Mouse (Mus musculus) macrophage (primary cell): ENCODE measurements at regions not wholly inside any gene's neighbourhood (a gene's known extent, or its start where the extent isn't known, plus 50 kb on each side); places are given as distances from the start of the nearest gene placed in this dataset.

Experiments
- H3K27ac ChIP-seq: fragments of 350-480 bp; formaldehyde crosslinking; 2 replicates; pipeline ENCODE4 v1.9.0; 2021
- H3K36me3 ChIP-seq: fragments of 350-480 bp; formaldehyde crosslinking; 2 replicates; pipeline ENCODE4 v1.9.0; 2021; ENCODE audit errors: inconsistent target
- H3K4me3 ChIP-seq: fragments of 350-480 bp; formaldehyde crosslinking; 2 replicates; pipeline ENCODE4 v1.9.0; 2021; ENCODE audit errors: inconsistent target
- H3K79me2 ChIP-seq: fragments of 350-480 bp; formaldehyde crosslinking; 2 replicates; pipeline ENCODE4 v1.9.0; 2021; ENCODE audit errors: inconsistent target
- WGBS: methylation state at CpG from one replicate; pipeline ENCODE4 v1.1.7; 2026; ENCODE audit warnings: inconsistent platforms; ENCODE audit not compliant: missing documents; 5-methylcytosine and 5-hydroxymethylcytosine counted together

GRCm38 (mm10) chr12:35686231-35686630, 151.4 kb upstream of the Ahr start:
- Histone ChIP-seq H3K36me3 (no peaks in the 10 kb centered on the region), H3K27ac (no peak overlapping the region), H3K4me3 (no peak overlapping the region), H3K79me2 (no peaks in the 10 kb centered on the region)
- 66% methylated on average over 2 of the region's 2 CpGs for WGBS

- H3K79me2 ChIP-seq: no peaks in the 10 kb centered on the region
- H3K27ac ChIP-seq: no peak overlapping the region
- H3K4me3 ChIP-seq: no peak overlapping the region
- WGBS: 44% methylated on average over 3 of the region's 3 CpGs
- H3K36me3 ChIP-seq: no peaks in the 10 kb centered on the region
Observed at GRCm38 (mm10) chr12:35685189-35685588, 150.4 kb upstream of the Ahr start.

DNA sequence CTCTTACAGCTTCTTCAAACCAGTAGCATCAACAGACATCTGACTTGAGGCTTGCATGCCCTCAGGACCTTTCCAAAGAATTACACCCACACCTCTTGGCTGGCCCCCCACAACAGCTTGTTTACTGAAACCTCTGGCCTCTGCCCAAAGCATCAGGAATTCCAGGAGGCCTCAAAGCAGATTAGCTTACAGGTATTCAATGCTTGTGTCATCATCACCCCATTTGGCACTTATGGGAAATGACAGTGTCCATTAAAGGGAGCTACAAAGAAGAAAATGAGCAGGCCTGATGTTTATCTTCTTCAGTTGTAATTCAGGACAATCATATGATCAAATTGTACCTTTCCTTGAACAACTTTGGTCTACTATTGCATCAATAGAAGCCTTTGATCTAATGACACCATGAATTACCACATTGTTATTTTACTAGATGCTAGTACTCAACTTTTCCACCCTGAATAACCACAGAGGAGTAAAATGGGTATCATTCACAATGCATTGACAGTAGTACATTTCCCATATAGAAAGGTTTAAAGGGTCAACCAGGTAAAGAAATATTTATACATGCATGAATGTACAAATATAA, 147.1 kb upstream of the Ahr start:
- Histone ChIP-seq H3K36me3 (no peaks in the 10 kb centered on the region), H3K79me2 (no peaks in the 10 kb centered on the region), H3K4me3 (no peak overlapping the region), H3K27ac (no peak overlapping the region)

- no peak overlapping the region for H3K4me3 ChIP-seq
- no peaks in the 10 kb centered on the region for H3K79me2 ChIP-seq
- H3K27ac ChIP-seq: no peak overlapping the region
- no peaks in the 10 kb centered on the region for H3K36me3 ChIP-seq
- WGBS: 85% methylated on average over 4 of the region's 4 CpGs
Observed at GRCm38 (mm10) chr12:35679903-35680302, 145.1 kb upstream of the Ahr start.

- H3K36me3 ChIP-seq: no peaks in the 10 kb centered on the region
- no peaks in the 10 kb centered on the region for H3K79me2 ChIP-seq
- 58% methylated on average over 2 of the region's 2 CpGs for WGBS
- H3K4me3 ChIP-seq: no peak overlapping the region
- no peak overlapping the region for H3K27ac ChIP-seq
Observed at GRCm38 (mm10) chr12:35679025-35679424, 144.2 kb upstream of the Ahr start.

- Histone ChIP-seq H3K79me2 (no peaks in the 10 kb centered on the region), H3K4me3 (no peak overlapping the region), H3K27ac (no peak overlapping the region), H3K36me3 (no peaks in the 10 kb centered on the region)
- 61% methylated on average over 6 of the region's 6 CpGs for WGBS
Observed at GRCm38 (mm10) chr12:35674487-35674886, 139.6 kb upstream of the Ahr start.

DNA sequence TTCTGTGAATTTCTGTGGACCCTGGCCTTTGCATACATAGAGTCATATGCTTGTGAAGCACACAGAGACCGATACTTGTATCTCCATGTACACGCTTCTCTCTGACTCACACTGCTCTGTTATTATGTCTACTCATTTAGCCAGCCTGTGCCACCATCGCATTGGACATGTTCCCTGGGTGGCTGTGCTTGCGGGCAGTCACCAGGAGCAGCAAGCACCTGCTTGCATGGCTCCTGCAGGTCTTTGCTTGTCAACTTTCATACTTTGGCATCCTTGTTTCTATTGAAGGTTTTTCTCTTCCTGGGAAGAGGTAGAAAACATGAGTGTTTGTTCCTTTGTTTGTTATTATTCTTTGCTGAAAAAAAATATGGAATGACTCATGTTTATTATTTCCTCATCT, 136.1 kb upstream of the Ahr start:
- no peak overlapping the region for H3K27ac ChIP-seq
- 94% methylated on average over 4 of the region's 4 CpGs for WGBS
- H3K4me3 ChIP-seq: no peak overlapping the region
- H3K79me2 ChIP-seq: no peaks in the 10 kb centered on the region
- no peaks in the 10 kb centered on the region for H3K36me3 ChIP-seq

GRCm38 (mm10) chr12:35668716-35669115, 133.9 kb upstream of the Ahr start:
- H3K27ac ChIP-seq: no peak overlapping the region
- H3K4me3 ChIP-seq: no peak overlapping the region
- H3K36me3 ChIP-seq: no peaks in the 10 kb centered on the region
- 100% methylated on average over 1 of the region's 1 CpGs for WGBS
- no peaks in the 10 kb centered on the region for H3K79me2 ChIP-seq

DNA sequence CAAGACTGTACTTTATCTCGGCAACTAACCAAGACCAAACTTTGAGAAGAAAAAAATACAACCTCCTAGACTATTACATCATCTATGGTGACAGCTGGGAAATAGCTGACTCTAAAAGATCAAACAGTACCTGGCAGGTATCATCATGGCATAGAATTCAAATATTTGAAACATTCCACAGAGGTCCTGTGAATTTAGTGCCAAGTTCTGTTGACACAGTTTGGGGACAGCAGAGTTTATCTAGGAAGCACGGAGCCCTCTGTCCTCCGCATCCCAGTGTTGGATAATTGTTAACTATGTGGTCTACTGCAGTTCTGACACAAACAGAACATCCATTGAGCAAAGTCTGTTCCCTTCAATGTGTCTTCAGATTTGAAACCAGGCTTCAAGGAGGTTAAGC, 132.9 kb upstream of the Ahr start:
- H3K79me2 ChIP-seq: no peaks in the 10 kb centered on the region
- H3K36me3 ChIP-seq: no peaks in the 10 kb centered on the region
- H3K27ac ChIP-seq: no peak overlapping the region
- WGBS: 94% methylated on average over 3 of the region's 3 CpGs
- H3K4me3 ChIP-seq: no peak overlapping the region

DNA sequence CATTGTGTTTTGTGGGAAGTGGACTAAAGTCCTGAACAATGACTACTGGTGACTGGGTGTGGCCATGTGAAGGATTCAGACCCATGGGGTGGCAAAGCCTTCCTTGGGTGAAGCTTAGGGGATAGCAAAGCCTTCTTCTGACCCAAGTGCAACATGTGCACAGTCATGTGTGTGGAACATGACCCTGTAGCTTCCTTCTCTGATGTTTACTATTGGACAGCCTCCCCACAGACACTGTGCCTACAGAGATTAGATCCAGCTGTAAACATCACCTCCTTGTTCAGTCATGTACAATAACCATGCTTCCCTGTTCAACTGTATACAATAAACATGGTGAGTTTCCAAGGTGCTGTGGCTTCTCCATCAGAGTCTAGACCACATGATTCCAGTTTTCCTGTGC, 132.4 kb upstream of the Ahr start:
- H3K36me3 ChIP-seq: no peaks in the 10 kb centered on the region
- no peak overlapping the region for H3K27ac ChIP-seq
- H3K4me3 ChIP-seq: no peak overlapping the region
- no peaks in the 10 kb centered on the region for H3K79me2 ChIP-seq

GRCm38 (mm10) chr12:35666062-35666461, 131.2 kb upstream of the Ahr start:
- Histone ChIP-seq H3K36me3 (no peaks in the 10 kb centered on the region), H3K79me2 (no peaks in the 10 kb centered on the region)
- 31% methylated on average over 2 of the region's 2 CpGs for WGBS

GRCm38 (mm10) chr12:35663062-35663461, 128.2 kb upstream of the Ahr start:
- Histone ChIP-seq H3K79me2 (no peaks in the 10 kb centered on the region), H3K36me3 (no peaks in the 10 kb centered on the region), H3K4me3 (no peak overlapping the region), H3K27ac (no peak overlapping the region)
- 92% methylated on average over 1 of the region's 1 CpGs for WGBS

More at GRCm38 (mm10) chr12:35666062-35666461, 131.2 kb upstream of the Ahr start:
- Histone ChIP-seq H3K4me3 (no peak overlapping the region), H3K27ac (no peak overlapping the region)

DNA sequence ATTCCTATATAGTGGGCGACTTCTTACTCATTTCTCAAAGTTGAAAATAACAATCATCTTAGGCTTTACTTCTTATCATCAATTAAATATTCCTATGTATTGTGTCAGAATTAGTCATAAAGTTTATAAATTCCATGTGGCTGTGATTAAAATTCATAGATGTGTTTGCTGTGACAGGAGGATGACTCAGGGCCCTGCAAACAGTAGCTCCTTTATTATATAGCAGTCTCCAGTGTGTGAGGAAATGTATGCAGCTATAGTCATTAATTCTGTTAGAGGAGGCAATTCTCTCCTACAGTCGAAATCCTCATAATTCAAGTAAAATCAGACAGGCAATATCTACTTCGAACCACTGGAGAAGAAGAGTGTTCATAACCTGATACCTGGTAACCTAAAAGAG, 121.7 kb upstream of the Ahr start:
- WGBS: 93% methylated on average over 3 of the region's 3 CpGs
- no peak overlapping the region for H3K4me3 ChIP-seq
- H3K79me2 ChIP-seq: no peaks in the 10 kb centered on the region
- no peak overlapping the region for H3K27ac ChIP-seq
- H3K36me3 ChIP-seq: no peaks in the 10 kb centered on the region

- H3K79me2 ChIP-seq: no peaks in the 10 kb centered on the region
- no peak overlapping the region for H3K27ac ChIP-seq
- WGBS: 43% methylated on average over 3 of the region's 3 CpGs
- no peak overlapping the region for H3K4me3 ChIP-seq
- H3K36me3 ChIP-seq: no peaks in the 10 kb centered on the region
Observed at GRCm38 (mm10) chr12:35649772-35650171, 114.9 kb upstream of the Ahr start.

- Histone ChIP-seq H3K79me2 (no peaks in the 10 kb centered on the region), H3K27ac (no peak overlapping the region), H3K4me3 (no peak overlapping the region), H3K36me3 (no peaks in the 10 kb centered on the region)
Observed at GRCm38 (mm10) chr12:35642473-35642872, 107.6 kb upstream of the Ahr start.

GRCm38 (mm10) chr12:35641741-35642140, 106.9 kb upstream of the Ahr start:
- Histone ChIP-seq H3K27ac (no peak overlapping the region), H3K36me3 (no peaks in the 10 kb centered on the region), H3K79me2 (no peaks in the 10 kb centered on the region), H3K4me3 (no peak overlapping the region)
- WGBS: 100% methylated on average over 1 of the region's 1 CpGs
